ENCODE assay signal across 25 mouse cellular contexts in the genomic region with DNA sequence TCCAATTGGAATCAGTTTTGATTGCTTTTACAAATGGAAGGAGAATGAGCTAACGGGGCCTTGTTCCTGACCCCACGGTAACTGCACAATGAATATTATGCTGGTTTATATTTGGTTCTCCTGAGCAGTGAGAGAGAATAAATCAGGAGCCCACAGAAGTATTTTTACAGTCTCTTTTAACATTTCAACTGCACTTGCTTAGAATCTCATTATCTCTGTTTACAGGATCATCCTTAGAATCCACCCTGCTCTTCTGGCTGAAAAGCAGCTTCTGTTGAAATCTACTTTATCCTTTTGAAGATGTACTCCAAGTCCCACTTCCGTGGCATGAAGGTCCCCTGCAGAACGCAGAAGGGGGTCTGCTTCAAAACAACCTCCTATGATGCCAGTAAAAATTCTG.
DNase-seq lines count a peak whose midpoint lies in the region; ATAC-seq and TF ChIP-seq lines count a peak whose summit lies in the region.
"Had no signal": no experiment of that assay in that cellular context is flagged by ENCODE, and none has a peak within 500 bp of the region (broad histone marks: within the 10 kb centered on the region; RNA-seq: fewer than 3 reads in every experiment).

No protein-coding gene starts in this region.

- no peak overlapping the region for H3K4me3 ChIP-seq in layer of hippocampus, adult 2 months
- no peak overlapping the region for H3K4me3 ChIP-seq in liver, embryonic 11.5 days (ENCODE audit: low read depth, low read length)
- H3K4me3 ChIP-seq: embryonic facial prominence, embryonic 13.5 days; embryonic facial prominence, embryonic 15.5 days; erythroblast, embryonic 14.5 days; forebrain, embryonic 10.5 days; forebrain, embryonic 12.5 days had no signal

- H3K4me1 ChIP-seq in liver, embryonic 11.5 days (replicated peaks; ENCODE audit: control insufficient read depth, insufficient read depth, low read length): no peaks in the 10 kb centered on the region
- H3K4me1 ChIP-seq: embryonic facial prominence, embryonic 15.5 days; forebrain, embryonic 10.5 days; forebrain, embryonic 12.5 days had no signal

- H3K9me3 ChIP-seq in liver, embryonic 11.5 days (ENCODE audit: control insufficient read depth, low read length): no peaks in the 10 kb centered on the region
- H3K9me3 ChIP-seq: embryonic facial prominence, embryonic 13.5 days; embryonic facial prominence, embryonic 15.5 days; forebrain, embryonic 10.5 days; forebrain, embryonic 12.5 days had no signal

- no peak for TF ChIP-seq POLR2A in brain, embryonic 14.5 days (IDR thresholded peaks at IDR 0.05; ENCODE audit: borderline replicate concordance, extremely low read depth, insufficient read depth, insufficient read length, poor library complexity, severe bottlenecking)

- no peaks in the 10 kb centered on the region for H3K36me3 ChIP-seq in liver, embryonic 11.5 days (ENCODE audit: control insufficient read depth, insufficient read depth, low read length)
- H3K36me3 ChIP-seq: embryonic facial prominence, embryonic 13.5 days; embryonic facial prominence, embryonic 15.5 days; forebrain, embryonic 10.5 days; forebrain, embryonic 12.5 days; G1E had no signal

- no peak overlapping the region for H3K4me2 ChIP-seq in liver, embryonic 11.5 days
- H3K4me2 ChIP-seq: embryonic facial prominence, embryonic 13.5 days; embryonic facial prominence, embryonic 15.5 days; forebrain, embryonic 12.5 days had no signal

- peak overlapping the region; percentile 49 for H3K27ac ChIP-seq in layer of hippocampus, adult 2 months
- H3K27ac ChIP-seq in liver, embryonic 11.5 days (ENCODE audit: low read depth, low read length): no peak overlapping the region
- H3K27ac ChIP-seq: embryonic facial prominence, embryonic 13.5 days; embryonic facial prominence, embryonic 15.5 days; forebrain, embryonic 10.5 days; forebrain, embryonic 12.5 days had no signal

- no peak for TF ChIP-seq CTCF in layer of hippocampus, adult 2 months (conservative IDR thresholded peaks at IDR 0.05)
- TF ChIP-seq CTCF in brain, embryonic 14.5 days (IDR thresholded peaks at IDR 0.05; ENCODE audit: borderline replicate concordance, extremely low read depth, insufficient read depth, insufficient read length): no peak

- no peaks in the 10 kb centered on the region for H3K27me3 ChIP-seq in liver, embryonic 11.5 days (replicated peaks; ENCODE audit: control insufficient read depth, insufficient read depth, low read length)
- H3K27me3 ChIP-seq: CH12.LX; embryonic facial prominence, embryonic 13.5 days; embryonic facial prominence, embryonic 15.5 days; forebrain, embryonic 12.5 days had no signal

- DNase-seq in frontal cortex, postnatal 10 days (ENCODE audit: low spot score in 2 of 2): no peak
- DNase-seq in layer of hippocampus, adult 2 months (ENCODE audit: low spot score in 2 of 2): no peak
- no peak for DNase-seq in layer of hippocampus, adult 9-11 months
- DNase-seq in brain, embryonic 14.5 days (ENCODE audit: low read depth): peak; percentile 13
- DNase-seq in lung, postnatal 14 days: no peak
- DNase-seq in liver, embryonic 11.5 days (ENCODE audit: low spot score): no peak
- DNase-seq: adrenal gland, adult 2 months; adrenal gland, postnatal 25 days; B cell, adult 2 months; cerebellum, adult 11 months; cerebellum, adult 18-20 months; cerebellum, adult 8-10 months; cerebellum, postnatal 36 days; embryo, embryonic 11 days had no signal

- peak; percentile 90 for ATAC-seq in frontal cortex, adult (ENCODE audit: low TSS enrichment)
- ATAC-seq in liver, embryonic 11.5 days (replicated peaks; ENCODE audit: low FRiP score): no peak
- ATAC-seq: CD4-positive, CD25-positive, alpha-beta regulatory T cell, adult 4 months; forebrain, embryonic 14.5 days; forebrain, embryonic 16.5 days had no signal

- 58% methylated on average over 4 of the region's 4 CpGs for WGBS in liver, embryonic 11.5 days

- no peak overlapping the region for H3K9ac ChIP-seq in liver, embryonic 11.5 days (ENCODE audit: low read depth, low read length)
- H3K9ac ChIP-seq: embryonic facial prominence, embryonic 13.5 days; embryonic facial prominence, embryonic 15.5 days; forebrain, embryonic 12.5 days had no signal
